Mouse (Mus musculus) liver, embryonic 11.5 days (tissue): ENCODE data around the gene Slc36a3. TPM values are rescaled to one million over a fixed set of nuclear protein-coding genes. Genes with fewer than 3 reads are reported as not detected.
"Not testable (repeated sequence)": the region's sequence is repeated elsewhere in the genome, so short reads cannot be mapped to it uniquely, and the experiment has no call there.

ENCODE experiments used
- ATAC-seq: fragments of 200-750 bp; cut with Nextera tagmentation; replicated peaks from 2 replicates; pipeline ENCODE4 v1.8.0; 2017; ENCODE audit warnings: moderate number of reproducible peaks, mild to moderate bottlenecking, moderate TSS enrichment, moderate library complexity; ENCODE audit not compliant: low FRiP score
- DNase-seq: peaks from one replicate; pipeline ENCODE4 v3.0.0-alpha.2; 2017; ENCODE audit warnings: low spot score
- H3K27ac ChIP-seq: fragments of 300-500 bp; sonication (generic); 2 replicates; pipeline ENCODE4 v1.5.1; 2014; ENCODE audit warnings: mild to moderate bottlenecking, low read depth, low read length, control low read depth
- H3K27me3 ChIP-seq: fragments of 300-500 bp; sonication (generic); replicated peaks from 2 replicates; pipeline ENCODE4 v1.6.1; 2014; ENCODE audit warnings: low read length, mixed read lengths; ENCODE audit not compliant: control insufficient read depth, insufficient read depth
- H3K36me3 ChIP-seq: fragments of 300-500 bp; sonication (generic); 2 replicates; pipeline ENCODE4 v1.6.1; 2014; ENCODE audit warnings: mild to moderate bottlenecking, low read length, moderate library complexity, mixed read lengths; ENCODE audit not compliant: control insufficient read depth, insufficient read depth
- H3K4me1 ChIP-seq: fragments of 300-500 bp; sonication (generic); replicated peaks from 2 replicates; pipeline ENCODE4 v1.6.1; 2014; ENCODE audit warnings: low read length, mixed read lengths; ENCODE audit not compliant: control insufficient read depth, insufficient read depth
- H3K4me2 ChIP-seq: fragments of 300-500 bp; sonication (generic); 2 replicates; pipeline ENCODE4 v1.6.1; 2014; ENCODE audit warnings: mild to moderate bottlenecking, control low read depth, moderate library complexity
- H3K4me3 ChIP-seq: fragments of 300-500 bp; sonication (generic); 2 replicates; pipeline ENCODE4 v1.5.1; 2014; ENCODE audit warnings: low read depth, low read length, control low read depth
- H3K9ac ChIP-seq: fragments of 300-500 bp; sonication (generic); 2 replicates; pipeline ENCODE4 v1.6.1; 2014; ENCODE audit warnings: low read depth, low read length, control low read depth
- H3K9me3 ChIP-seq: fragments of 300-500 bp; sonication (generic); 2 replicates; pipeline ENCODE4 v1.6.1; 2016; ENCODE audit warnings: low read length, inconsistent platforms, mixed read lengths; ENCODE audit not compliant: control insufficient read depth
- WGBS: fragments of 180-500 bp; shearing (Covaris S2); extraction: QIAGEN DNeasy Blood & Tissue Kit; methylation state at CpG from one replicate; pipeline ENCODE4 v1.1.7; 2014; 5-methylcytosine and 5-hydroxymethylcytosine counted together
- polyA plus RNA-seq: library from polyadenylated mRNA; unstranded; fragments of >200 nt; fragmentation: Nextera tagmentation; extraction: Ambion mirVana; gene quantifications from 2 replicates; pipeline ENCODE4 v1.2.1, GENCODE M21; 2014

Gene Slc36a3
- polyA plus RNA-seq, 1 experiment from 2014 or later = not detected

DNA sequence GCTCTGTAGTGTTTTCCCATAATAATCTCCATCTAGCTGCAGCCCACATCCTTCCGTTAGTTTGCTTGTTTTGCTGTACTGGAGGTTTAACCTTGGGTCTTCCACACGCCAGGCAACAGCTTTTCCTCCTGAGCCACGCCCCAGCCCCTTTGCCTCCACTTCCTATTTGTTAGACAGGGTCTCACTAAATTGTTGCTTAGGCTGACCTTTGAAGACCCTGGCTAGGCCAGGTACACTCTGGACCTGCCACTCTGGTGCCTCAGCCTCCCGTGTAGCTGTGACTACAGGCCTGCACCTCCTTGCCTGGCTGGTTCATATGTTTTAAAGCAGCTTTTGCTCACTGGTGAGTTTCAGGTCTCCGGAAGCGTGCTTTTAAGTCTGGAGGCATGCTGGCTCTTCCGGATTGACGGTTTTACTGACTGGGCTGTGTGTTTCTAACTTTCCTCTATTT, 30.7 kb downstream of the Slc36a3 start:
- no peak for ATAC-seq
- no peaks in the 10 kb centered on the region for H3K9me3 ChIP-seq
- no peaks in the 10 kb centered on the region for H3K36me3 ChIP-seq
- H3K4me3 ChIP-seq = no peak overlapping the region
- DNase-seq = no peak
- no peak overlapping the region for H3K9ac ChIP-seq
- H3K4me2 ChIP-seq = no peak overlapping the region
- 65% methylated on average over 8 of the region's 8 CpGs for WGBS
- H3K4me1 ChIP-seq = no peaks in the 10 kb centered on the region
- peak overlapping the region; percentile 50; the same call in 1 of the 2 replicates for H3K27ac ChIP-seq
- no peaks in the 10 kb centered on the region for H3K27me3 ChIP-seq

DNA sequence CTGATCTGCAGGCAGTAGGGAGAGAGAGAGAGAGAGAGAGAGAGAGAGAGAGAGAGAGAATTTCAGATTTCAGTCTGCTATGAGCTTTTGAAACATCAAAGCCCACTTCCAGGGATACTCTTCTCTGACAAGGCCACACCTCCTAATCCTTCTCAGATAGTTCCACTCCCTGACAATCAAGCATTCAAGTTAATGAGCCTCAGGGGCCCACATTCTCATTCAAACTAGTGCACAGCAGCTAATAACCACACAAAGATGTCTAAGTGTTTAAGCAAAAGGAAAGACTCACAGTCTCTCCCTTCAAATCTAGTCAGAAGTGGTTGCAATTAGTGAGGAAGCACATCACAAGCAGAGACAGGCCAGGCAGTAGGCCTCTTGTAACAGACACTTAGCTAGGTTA, 31.2 kb downstream of the Slc36a3 start:
- H3K4me2 ChIP-seq = no peak overlapping the region
- H3K4me1 ChIP-seq = no peaks in the 10 kb centered on the region
- DNase-seq (no peak), ATAC-seq (no peak)
- H3K9ac ChIP-seq = no peak overlapping the region
- H3K9me3 ChIP-seq = no peaks in the 10 kb centered on the region
- no peaks in the 10 kb centered on the region for H3K27me3 ChIP-seq
- no peaks in the 10 kb centered on the region for H3K36me3 ChIP-seq
- no peak overlapping the region for H3K4me3 ChIP-seq
- H3K27ac ChIP-seq = no peak overlapping the region

GRCm38 (mm10) chr11:55117031-55117430, 34.5 kb downstream of the Slc36a3 start:
- H3K4me3 ChIP-seq = no peak overlapping the region
- H3K27ac ChIP-seq = no peak overlapping the region
- H3K9ac ChIP-seq = no peak overlapping the region
- 59% methylated on average over 2 of the region's 2 CpGs for WGBS
- H3K4me1 ChIP-seq = 0 out of 2 replicates have a peak, but pooled peaks cover 3% of the 10 kb centered on the region
- ATAC-seq (no peak), DNase-seq (no peak)
- H3K36me3 ChIP-seq = no peaks in the 10 kb centered on the region
- H3K27me3 ChIP-seq = no peaks in the 10 kb centered on the region
- H3K4me2 ChIP-seq = no peak overlapping the region
- peaks cover 3% of the 10 kb centered on the region; the same call in 1 of the 2 replicates for H3K9me3 ChIP-seq

GRCm38 (mm10) chr11:55116004-55116403, 35.5 kb downstream of the Slc36a3 start:
- 68% methylated on average over 3 of the region's 3 CpGs for WGBS
- H3K4me2 ChIP-seq = no peak overlapping the region
- no peaks in the 10 kb centered on the region for H3K27me3 ChIP-seq
- H3K4me3 ChIP-seq = no peak overlapping the region
- H3K36me3 ChIP-seq = no peaks in the 10 kb centered on the region
- peaks cover 3% of the 10 kb centered on the region; the same call in 1 of the 2 replicates for H3K9me3 ChIP-seq
- DNase-seq (no peak), ATAC-seq (no peak)
- no peak overlapping the region for H3K9ac ChIP-seq
- H3K4me1 ChIP-seq = 0 out of 2 replicates have a peak, but pooled peaks cover 3% of the 10 kb centered on the region
- H3K27ac ChIP-seq = no peak overlapping the region

DNA sequence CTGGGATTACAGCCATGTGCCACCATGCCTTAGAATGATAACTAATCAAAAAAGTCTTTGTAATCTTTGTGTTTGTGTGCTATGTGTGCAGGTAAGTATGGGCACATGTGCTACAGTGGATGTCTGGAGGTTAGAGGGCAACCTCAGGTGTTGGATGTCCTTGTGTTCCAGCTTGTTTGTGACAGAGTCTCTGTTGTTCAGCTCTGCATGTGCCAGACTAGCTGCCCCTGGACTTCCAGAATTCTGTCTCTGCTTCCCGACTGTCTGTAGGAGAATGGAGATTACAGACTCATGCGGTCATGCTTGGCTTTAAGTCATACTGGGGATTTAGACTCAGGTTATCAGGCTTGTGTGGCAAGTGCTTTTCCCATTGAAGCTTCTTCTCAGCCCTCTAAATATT, 37.2 kb downstream of the Slc36a3 start:
- Histone ChIP-seq H3K36me3 (no peaks in the 10 kb centered on the region), H3K27me3 (no peaks in the 10 kb centered on the region), H3K4me3 (no peak overlapping the region), H3K9ac (no peak overlapping the region), H3K4me2 (no peak overlapping the region), H3K9me3 (peaks cover 3% of the 10 kb centered on the region; the same call in 1 of the 2 replicates), H3K27ac (peak overlapping the region; percentile 8; the same call in 1 of the 2 replicates), H3K4me1 (0 out of 2 replicates have a peak, but pooled peaks cover 3% of the 10 kb centered on the region)
- no peak for ATAC-seq
- DNase-seq = no peak
- 63% methylated on average over 2 of the region's 2 CpGs for WGBS

GRCm38 (mm10) chr11:55113861-55114250, 37.7 kb downstream of the Slc36a3 start:
- WGBS = 14% methylated on average over 4 of the region's 4 CpGs
- Histone ChIP-seq H3K27ac (peak overlapping the region; percentile 72), H3K9ac (0 out of 2 replicates have a peak overlapping the region, but pooled peaks have one; percentile 10), H3K4me2 (peak overlapping the region; percentile 49)
- H3K9me3 ChIP-seq, H3K36me3 ChIP-seq, H3K4me3 ChIP-seq, DNase-seq, H3K27me3 ChIP-seq, H3K4me1 ChIP-seq: not testable (repeated sequence)
- peak; percentile 15; the same call in 1 of the 2 replicates for ATAC-seq

DNA sequence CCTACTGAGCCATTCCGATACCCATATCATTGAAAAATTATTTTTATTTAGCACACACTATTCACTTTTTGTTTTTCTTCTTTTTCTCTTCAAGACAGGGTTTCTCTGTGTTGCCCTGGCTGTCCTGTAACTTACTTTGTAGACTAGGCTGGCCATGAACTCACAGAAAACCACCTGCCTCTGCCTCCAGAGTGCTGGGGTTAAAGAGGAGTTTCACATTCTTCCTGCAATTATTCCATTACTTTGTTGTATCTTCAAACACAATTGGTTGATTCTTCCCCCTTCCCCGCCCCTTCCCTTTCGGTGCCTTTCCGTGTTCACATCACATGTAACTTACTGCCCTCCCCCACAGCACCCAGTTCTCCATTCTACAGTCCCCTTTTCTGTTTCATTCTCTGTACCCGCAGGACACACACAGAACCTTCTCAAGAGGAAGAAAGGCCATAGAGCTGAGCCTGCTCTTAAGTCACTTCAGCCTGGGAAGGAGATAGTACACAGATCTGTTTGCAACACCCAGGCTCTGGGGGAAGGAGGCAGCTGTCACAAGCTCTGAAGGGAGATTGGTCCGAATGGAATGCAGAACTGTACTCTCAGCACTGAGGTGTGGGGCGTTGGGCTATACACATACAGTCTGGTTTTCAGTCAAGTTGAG, 38.2 kb downstream of the Slc36a3 start:
- DNase-seq = peak; percentile 43
- 36% methylated on average over 7 of the region's 7 CpGs for WGBS

DNA sequence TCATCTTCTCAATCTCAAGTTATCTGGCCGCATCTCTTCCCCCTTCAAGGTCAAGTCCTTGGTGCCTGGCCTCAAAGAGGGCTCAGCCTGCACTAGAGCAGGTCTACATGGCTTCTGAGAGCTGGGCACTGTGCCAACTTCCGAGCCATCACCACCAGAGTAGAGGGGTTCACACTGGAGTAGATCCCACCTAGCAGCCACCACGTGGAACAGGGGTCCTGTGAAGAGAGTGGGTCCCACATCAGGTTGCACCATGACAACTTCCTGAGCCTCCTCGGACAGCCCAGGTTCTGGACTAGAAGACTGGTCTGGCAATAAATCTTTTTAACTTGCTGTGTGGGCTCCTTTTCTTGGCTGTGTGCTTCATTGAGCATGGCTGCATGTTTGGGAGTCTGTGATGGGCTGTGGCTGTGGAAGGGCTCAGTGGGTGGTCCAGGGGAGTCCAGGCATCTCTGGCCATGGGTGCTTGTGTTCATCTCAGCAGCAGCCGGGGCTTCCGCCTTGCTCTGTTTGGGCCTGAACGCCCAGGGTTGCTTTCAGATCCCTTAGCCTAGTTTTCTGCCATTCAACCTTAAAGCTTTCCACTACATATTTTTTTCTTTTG, 40.8 kb downstream of the Slc36a3 start:
- H3K27ac ChIP-seq = no peak overlapping the region
- H3K9ac ChIP-seq = no peak overlapping the region
- 78% methylated on average over 7 of the region's 7 CpGs for WGBS
- DNase-seq (no peak), ATAC-seq (no peak)
- no peaks in the 10 kb centered on the region for H3K36me3 ChIP-seq
- H3K27me3 ChIP-seq = no peaks in the 10 kb centered on the region
- no peak overlapping the region for H3K4me2 ChIP-seq
- H3K4me1 ChIP-seq = 0 out of 2 replicates have a peak, but pooled peaks cover 3% of the 10 kb centered on the region
- H3K4me3 ChIP-seq = no peak overlapping the region
- peaks cover 3% of the 10 kb centered on the region; the same call in 1 of the 2 replicates for H3K9me3 ChIP-seq

More for the DNA sequence above, 38.2 kb downstream of the Slc36a3 start:
- Histone ChIP-seq H3K27ac (peak overlapping the region; percentile 72), H3K4me3 (no peak overlapping the region), H3K4me1 (0 out of 2 replicates have a peak, but pooled peaks cover 3% of the 10 kb centered on the region), H3K4me2 (peak overlapping the region; percentile 49), H3K36me3 (no peaks in the 10 kb centered on the region), H3K9me3 (peaks cover 3% of the 10 kb centered on the region; the same call in 1 of the 2 replicates), H3K9ac (0 out of 2 replicates have a peak overlapping the region, but pooled peaks have one; percentile 10), H3K27me3 (no peaks in the 10 kb centered on the region)
- peak; percentile 68; the same call in 1 of the 2 replicates for ATAC-seq
